ENCODE assay signal across 26 mouse cellular contexts in the genomic region with DNA sequence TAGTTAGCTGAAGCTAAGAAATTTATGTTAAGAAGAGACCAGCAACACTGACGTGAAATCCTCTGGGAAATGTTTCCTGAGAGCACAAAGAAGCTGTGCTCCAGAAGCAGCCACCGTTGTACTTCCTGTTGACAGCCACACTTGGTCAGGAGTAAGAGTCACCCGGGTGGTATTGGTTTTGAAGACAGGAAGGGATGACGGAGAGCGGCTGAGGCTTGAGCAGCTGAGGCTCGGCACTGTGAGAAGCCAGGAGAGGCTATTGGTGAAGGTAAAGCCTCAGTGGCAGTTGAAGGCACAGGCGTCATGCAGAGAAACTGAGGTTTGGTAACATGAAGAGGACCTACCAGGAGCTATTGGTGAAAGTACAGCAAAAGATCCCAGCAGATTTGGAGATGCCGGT. TPM values are rescaled to one million over a fixed set of nuclear protein-coding genes. Genes with fewer than 3 reads are reported as not detected.
DNase-seq lines count a peak whose midpoint lies in the region; ATAC-seq lines count a peak whose summit lies in the region.
"Had no signal": no experiment of that assay in that cellular context is flagged by ENCODE, and none has a peak within 500 bp of the region (broad histone marks: within the 10 kb centered on the region; RNA-seq: fewer than 3 reads in every experiment).

No protein-coding gene starts in this region.

- no peaks in the 10 kb centered on the region for H3K9me3 ChIP-seq in heart, embryonic 12.5 days (replicated peaks)
- H3K9me3 ChIP-seq in midbrain, embryonic 15.5 days = no peaks in the 10 kb centered on the region
- H3K9me3 ChIP-seq: embryonic facial prominence, embryonic 13.5 days; hindbrain, embryonic 15.5 days; limb, embryonic 10.5 days; stomach, embryonic 15.5 days had no signal

- no peak for ATAC-seq in heart, embryonic 12.5 days (ENCODE audit: insufficient number of reproducible peaks, low FRiP score)
- peak; percentile 35; the same call in 1 of the 2 replicates for ATAC-seq in megakaryocyte, adult 5-6 weeks (ENCODE audit: poor library complexity, severe bottlenecking)
- no peak for ATAC-seq in midbrain, embryonic 15.5 days (replicated peaks)
- ATAC-seq: forebrain, embryonic 14.5 days; intestine, embryonic 16.5 days had no signal

- no peak overlapping the region for H3K9ac ChIP-seq in heart, embryonic 12.5 days
- H3K9ac ChIP-seq in midbrain, embryonic 15.5 days = no peak overlapping the region
- H3K9ac ChIP-seq: embryonic facial prominence, embryonic 13.5 days; hindbrain, embryonic 15.5 days; stomach, embryonic 15.5 days had no signal

- no peaks in the 10 kb centered on the region for H3K4me1 ChIP-seq in heart, embryonic 12.5 days (replicated peaks)
- H3K4me1 ChIP-seq in midbrain, embryonic 15.5 days = no peaks in the 10 kb centered on the region
- H3K4me1 ChIP-seq: embryonic facial prominence, embryonic 13.5 days; hindbrain, embryonic 15.5 days; limb, embryonic 10.5 days; stomach, embryonic 15.5 days had no signal

- H3K4me3 ChIP-seq in heart, embryonic 12.5 days = no peak overlapping the region
- H3K4me3 ChIP-seq in midbrain, embryonic 15.5 days = no peak overlapping the region
- H3K4me3 ChIP-seq: embryonic facial prominence, embryonic 13.5 days; hindbrain, embryonic 15.5 days; layer of hippocampus, adult 2 months; left cerebral cortex, adult 2 months; limb, embryonic 10.5 days; stomach, embryonic 15.5 days had no signal

- H3K27ac ChIP-seq in heart, embryonic 12.5 days (ENCODE audit: poor library complexity, severe bottlenecking) = no peak overlapping the region
- no peak overlapping the region for H3K27ac ChIP-seq in midbrain, embryonic 15.5 days
- H3K27ac ChIP-seq: embryonic facial prominence, embryonic 13.5 days; hindbrain, embryonic 15.5 days; layer of hippocampus, adult 2 months; left cerebral cortex, adult 2 months; limb, embryonic 10.5 days; stomach, embryonic 15.5 days had no signal

- H3K27me3 ChIP-seq in heart, embryonic 12.5 days (replicated peaks) = no peaks in the 10 kb centered on the region
- H3K27me3 ChIP-seq in midbrain, embryonic 15.5 days (replicated peaks) = no peaks in the 10 kb centered on the region
- H3K27me3 ChIP-seq: embryonic facial prominence, embryonic 13.5 days; hindbrain, embryonic 15.5 days; stomach, embryonic 15.5 days had no signal

- peak; percentile 83 for DNase-seq in heart, adult 11 months
- peak; percentile 9 to 16 for DNase-seq in kidney, postnatal 4 days
- DNase-seq in kidney, adult 9 months = no peak
- peak; percentile 28 for DNase-seq in R1 (ENCODE audit: low read depth, low spot score)
- no peak for DNase-seq in layer of hippocampus, adult 9-11 months
- DNase-seq: adrenal gland, adult 2 months; cerebellum, adult 9-10 months; gastrocnemius, postnatal 25 days; heart, postnatal 36 days; lung, adult 2 months; midbrain, embryonic 14.5 days; right cerebral cortex, postnatal 25 days; thymus, adult 18-20 months had no signal

- no peak overlapping the region for H3K4me2 ChIP-seq in heart, embryonic 12.5 days
- H3K4me2 ChIP-seq in midbrain, embryonic 15.5 days = no peak overlapping the region
- H3K4me2 ChIP-seq: embryonic facial prominence, embryonic 13.5 days; heart, embryonic 11.5 days; hindbrain, embryonic 15.5 days; stomach, embryonic 15.5 days had no signal

- no peaks in the 10 kb centered on the region for H3K36me3 ChIP-seq in heart, embryonic 12.5 days
- H3K36me3 ChIP-seq in midbrain, embryonic 15.5 days (replicated peaks) = no peaks in the 10 kb centered on the region
- H3K36me3 ChIP-seq: embryonic facial prominence, embryonic 13.5 days; hindbrain, embryonic 15.5 days; limb, embryonic 10.5 days; stomach, embryonic 15.5 days had no signal

- 50% methylated on average over 8 of the region's 8 CpGs for WGBS in heart, embryonic 12.5 days
- 78% methylated on average over 8 of the region's 8 CpGs for WGBS in midbrain, embryonic 15.5 days

RNA-seq across cellular contexts. Expression of a gene that starts 11.2 kb away (rescaled TPM):
- polyA plus RNA-seq in heart, embryonic 12.5 days (2016; fragmentation: Nextera tagmentation; extraction: Ambion mirVana) = 29.5 and 30.1 TPM in 2 replicates
- total RNA-seq in megakaryocyte, adult 5-6 weeks (2015) = 84.1 and 88.3 TPM in 2 replicates
- 99.6 and 121 TPM in 2 replicates for total RNA-seq in megakaryocyte, adult 5-6 weeks (2017)
- 36.6 and 37.9 TPM in 2 replicates for polyA plus RNA-seq in midbrain, embryonic 15.5 days (2015; fragmentation: Nextera tagmentation; extraction: Ambion mirVana)

RNA-seq across cellular contexts. Expression of a gene that starts 47.2 kb away (rescaled TPM):
- polyA plus RNA-seq in heart, embryonic 12.5 days (2016; fragmentation: Nextera tagmentation; extraction: Ambion mirVana) = not detected in 2 replicates
- total RNA-seq in megakaryocyte, adult 5-6 weeks (2015) = not detected in 2 replicates
- total RNA-seq in megakaryocyte, adult 5-6 weeks (2017) = not detected in 2 replicates
- polyA plus RNA-seq in midbrain, embryonic 15.5 days (2015; fragmentation: Nextera tagmentation; extraction: Ambion mirVana) = not detected in 2 replicates
- total RNA-seq: adrenal gland, adult 2 months; gastrocnemius, postnatal 25 days; heart, postnatal 36 days; layer of hippocampus, adult 2 months; left cerebral cortex, adult 2 months; liver, adult 2 months had no signal
- polyA plus RNA-seq: adrenal gland, adult 2 months; forebrain, embryonic 14.5 days; hindbrain, embryonic 15.5 days; intestine, embryonic 16.5 days; limb, embryonic 10.5 days; liver, adult 2 months; midbrain, embryonic 14.5 days had no signal

Comparison
In these comparisons a context has a peak if more than half of its experiments do, and no peak if none do; other contexts are left out.
1. DNase-seq: peak in heart, adult 11 months (single experiment), kidney, postnatal 4 days (2 of 2) and R1 (single experiment); none in kidney, adult 9 months (single experiment) and layer of hippocampus, adult 9-11 months (single experiment).